Mouse (Mus musculus) adrenal gland (tissue): ENCODE data around the gene Sbf2.

Source experiments
- intact Hi-C: fragments of 180-260 bp; cut with DNase I; formaldehyde crosslinking; loops from one replicate; pipeline ENCODE4 v1.15.1; 2025

Gene Sbf2

GRCm38 (mm10) chr7:110314401-110314890 lies 300.3 kb downstream of the Sbf2 start:
- intact Hi-C loops: no loop called here

DNA sequence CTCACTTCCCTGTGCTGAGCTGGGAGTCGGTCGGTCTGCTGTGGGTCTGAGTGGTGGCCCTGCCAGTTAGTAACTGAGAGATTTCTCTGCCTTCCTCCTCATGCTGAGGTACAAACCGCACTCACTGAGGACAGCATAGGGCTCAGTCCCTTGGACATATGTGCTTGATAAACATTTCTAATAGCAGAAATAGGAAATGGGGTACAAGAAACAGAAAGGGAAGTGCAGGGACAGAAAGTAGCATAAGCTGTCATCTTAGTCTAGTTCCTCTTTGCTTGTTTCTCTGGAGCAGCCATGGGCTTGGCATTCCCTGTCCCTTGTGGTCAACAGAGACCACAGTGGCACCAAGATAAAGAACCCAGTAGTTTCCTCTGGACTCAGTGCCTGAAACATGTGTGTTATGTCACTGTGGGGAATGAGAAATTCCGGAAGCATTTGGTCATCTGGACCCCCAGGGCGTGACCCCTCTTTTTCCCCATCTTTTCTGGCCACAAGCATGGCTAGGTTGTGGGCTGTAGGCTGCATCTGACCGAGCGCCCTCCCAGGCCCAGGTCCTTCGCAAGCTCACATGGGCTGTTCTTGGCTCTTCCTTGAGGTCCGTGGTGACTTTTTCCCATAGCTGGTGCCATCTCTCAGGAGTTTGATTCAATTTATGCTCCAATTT lies 301.2 kb downstream of the Sbf2 start:
- intact Hi-C loops: no loop called here

GRCm38 (mm10) chr7:110309246-110309645 lies 305.5 kb downstream of the Sbf2 start:
- intact Hi-C loops: no loop called here

GRCm38 (mm10) chr7:110307741-110308140 lies 307.0 kb downstream of the Sbf2 start:
- intact Hi-C loops: no loop called here

- intact Hi-C loops: no loop called here
These were observed 308.4 kb downstream of the Sbf2 start for GRCm38 (mm10) chr7:110306281-110306680.

- intact Hi-C loops: no loop called here
These were observed 309.2 kb downstream of the Sbf2 start for GRCm38 (mm10) chr7:110305486-110305885.

DNA sequence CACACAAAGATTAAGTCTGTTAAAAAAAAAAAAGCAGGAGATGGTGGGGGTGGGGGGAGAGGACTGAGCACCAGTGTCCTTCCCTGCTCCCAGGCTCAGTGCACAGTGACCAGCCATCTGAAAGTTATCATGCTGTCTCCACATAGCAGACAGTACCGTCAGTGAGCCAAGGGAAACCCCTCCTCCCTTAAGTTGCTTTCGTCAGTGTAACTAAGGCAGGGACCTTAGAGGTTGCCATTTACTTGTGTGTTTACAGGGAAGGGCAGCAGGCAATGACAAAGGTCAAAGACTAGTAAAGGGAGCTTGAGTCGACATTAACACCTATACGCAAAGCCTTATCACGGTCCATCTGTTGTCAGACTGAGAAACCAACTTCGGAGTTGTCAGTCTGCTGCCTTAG lies 311.8 kb downstream of the Sbf2 start:
- intact Hi-C loops: no loop called here

- intact Hi-C loops: no loop called here
These were observed 315.8 kb downstream of the Sbf2 start for GRCm38 (mm10) chr7:110298739-110299410.

DNA sequence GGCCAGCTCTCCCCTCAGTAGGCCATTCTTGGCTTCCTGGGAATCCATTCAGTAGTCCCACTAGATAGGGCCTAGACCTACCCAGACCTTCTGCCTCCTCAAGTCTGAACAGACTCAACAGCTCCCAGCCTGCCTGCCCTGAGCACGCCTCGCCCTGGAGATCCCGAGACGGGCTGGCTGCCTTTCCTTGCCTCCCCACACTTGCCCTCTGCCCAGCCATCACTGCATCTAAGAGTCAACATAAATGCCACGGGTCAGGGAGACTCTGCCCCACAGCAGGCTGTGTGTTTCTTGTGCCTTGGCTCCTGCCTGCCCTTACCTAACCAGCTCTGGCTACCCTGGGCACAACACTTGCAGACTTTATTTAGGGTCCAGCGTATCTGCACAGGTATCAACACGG lies 316.6 kb downstream of the Sbf2 start:
- intact Hi-C loops: no loop called here

DNA sequence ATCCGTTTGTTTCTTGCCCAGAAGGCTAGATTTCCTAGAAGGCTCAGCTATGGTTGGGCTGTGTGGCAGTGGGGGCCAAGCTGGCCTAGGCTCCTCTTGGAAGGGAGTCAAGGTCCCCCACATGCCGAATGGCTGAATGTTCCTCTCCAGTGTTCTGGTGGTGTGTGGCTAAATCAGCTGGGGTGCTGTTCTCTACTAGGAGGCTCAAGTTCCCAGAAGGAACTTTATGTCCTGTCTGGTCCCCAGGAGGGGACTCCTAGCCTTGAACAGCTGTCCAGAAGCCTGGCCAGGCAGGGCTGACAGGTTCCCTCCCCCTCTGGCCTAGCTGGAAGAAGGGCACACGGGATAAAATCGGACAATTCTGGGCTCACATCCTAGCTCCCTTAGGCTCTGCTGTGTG lies 317.1 kb downstream of the Sbf2 start:
- intact Hi-C loops: no loop called here

GRCm38 (mm10) chr7:110296889-110297603 lies 317.7 kb downstream of the Sbf2 start:
- intact Hi-C loops: no loop called here

- intact Hi-C loops: loop anchor here (10.0 kb wide), 1 partner anchor 515 kb away; no protein-coding TSS in a partner anchor
These were observed 325.1 kb downstream of the Sbf2 start for GRCm38 (mm10) chr7:110289647-110290046.

DNA sequence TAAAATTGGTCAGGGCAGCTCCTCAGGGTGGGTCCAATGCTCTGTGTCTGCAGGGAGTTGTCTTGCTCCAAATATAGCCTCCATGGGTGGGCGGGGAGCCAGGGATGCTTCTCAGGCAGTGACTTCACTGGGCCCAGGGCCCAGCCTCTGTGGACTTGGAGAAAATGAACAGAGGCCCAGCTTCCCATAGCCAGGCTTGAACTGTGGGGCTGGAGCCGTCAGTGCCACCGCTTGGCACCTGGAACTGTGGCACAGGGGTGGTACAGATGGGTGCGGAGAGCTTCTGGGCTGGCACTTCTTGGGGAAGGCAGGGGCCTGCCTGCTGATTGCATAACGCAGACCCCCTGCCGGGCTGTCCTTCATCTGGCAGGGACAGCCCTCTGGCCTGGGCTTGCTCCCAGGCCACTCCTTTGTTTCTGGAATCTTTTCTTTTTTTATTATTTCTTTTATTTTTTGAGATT lies 326.0 kb downstream of the Sbf2 start:
- intact Hi-C loops: loop anchor here (10.0 kb wide), 1 partner anchor 516 kb away; no protein-coding TSS in a partner anchor

- intact Hi-C loops: loop anchor here (10.0 kb wide), 1 partner anchor 517 kb away; no protein-coding TSS in a partner anchor
These were observed 326.5 kb downstream of the Sbf2 start for GRCm38 (mm10) chr7:110288191-110288604.

DNA sequence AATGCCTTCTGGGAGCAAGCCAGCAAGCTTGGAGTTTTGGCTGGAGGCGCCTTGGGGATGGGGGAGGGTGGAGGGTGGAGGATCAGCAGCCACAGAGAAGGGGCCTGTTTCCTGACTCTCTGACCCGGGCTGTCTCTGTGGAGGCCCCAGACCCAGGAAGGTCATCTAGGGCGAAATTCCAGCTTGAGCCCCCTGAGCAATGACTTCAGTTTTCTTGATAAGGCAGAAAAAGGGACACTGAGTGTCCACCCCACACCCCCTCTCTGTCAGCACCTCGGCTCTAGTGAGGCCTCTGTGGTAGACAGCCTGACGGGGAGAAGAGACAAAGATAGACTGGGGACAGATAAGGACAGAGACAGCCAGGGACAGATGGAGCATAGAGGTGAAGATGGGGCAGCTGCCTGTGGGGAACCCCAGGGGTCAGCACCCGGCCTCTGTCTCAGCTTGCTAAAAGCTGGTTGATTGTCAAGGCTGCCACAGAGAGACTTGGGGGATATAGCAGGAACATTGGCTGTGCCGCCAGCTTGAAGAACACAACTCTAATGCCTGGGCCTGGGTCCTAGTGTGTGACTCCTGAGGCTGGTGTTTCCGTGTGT lies 327.1 kb downstream of the Sbf2 start:
- intact Hi-C loops: loop anchor here (1.0 to 10.0 kb wide), 3 partner anchors 145 to 517 kb away; no protein-coding TSS in a partner anchor

DNA sequence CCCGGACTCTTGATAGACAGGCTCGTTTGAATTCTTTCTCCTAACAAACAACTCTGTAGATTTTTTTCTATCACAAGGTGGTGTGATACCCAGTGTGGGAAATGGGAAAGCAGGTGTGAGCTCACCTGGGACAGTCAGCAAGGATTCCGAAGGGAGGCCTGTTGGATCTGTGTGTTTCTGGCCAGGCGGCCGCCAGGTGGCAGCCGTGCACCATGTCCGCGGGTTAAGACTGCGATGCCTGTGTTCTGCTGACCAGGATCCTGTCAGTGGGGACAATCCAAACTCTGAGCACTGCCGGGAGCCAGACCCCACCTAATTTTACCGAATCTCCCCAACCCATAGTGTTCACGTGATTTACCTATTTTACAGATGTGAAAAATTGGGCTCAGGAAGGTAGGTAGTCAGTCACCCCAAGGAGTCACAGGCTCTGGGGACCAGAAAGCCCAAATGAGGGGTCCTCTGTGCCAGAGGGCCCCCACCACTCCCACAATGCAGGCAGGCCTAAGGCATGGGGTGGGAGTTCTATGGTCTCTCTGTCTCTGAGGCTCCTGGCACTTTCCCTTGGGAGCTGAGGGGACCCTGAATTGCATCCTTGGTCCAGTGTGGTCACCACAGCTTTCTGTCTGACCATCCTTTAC lies 327.8 kb downstream of the Sbf2 start:
- intact Hi-C loops: loop anchor here (1.0 to 10.0 kb wide), 3 partner anchors 145 to 518 kb away; no protein-coding TSS in a partner anchor

DNA sequence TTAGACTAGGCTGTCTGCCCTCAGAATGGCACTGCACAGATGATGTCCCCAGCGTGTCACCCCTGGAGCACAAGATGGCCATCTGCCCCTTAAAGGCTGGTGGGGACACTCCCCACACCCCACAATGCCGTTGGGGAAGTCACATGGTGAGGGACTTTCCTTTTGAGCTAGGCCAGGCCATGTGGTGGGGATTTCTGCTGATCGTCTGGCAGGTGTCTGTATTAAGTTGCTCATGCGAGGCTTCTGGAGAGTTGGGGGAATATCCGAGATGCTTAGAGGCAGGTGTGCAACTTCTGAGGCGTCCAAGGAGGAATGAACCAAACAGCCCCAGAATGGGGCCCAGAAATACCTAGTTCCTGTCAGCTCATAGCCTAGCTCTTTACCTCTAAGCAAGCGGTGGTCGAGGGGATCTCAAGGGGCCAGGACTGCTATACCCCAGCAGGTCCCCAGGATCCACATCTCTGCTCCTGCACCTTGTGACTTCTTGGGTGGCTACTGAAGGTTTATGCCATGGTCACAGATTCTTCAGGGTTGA lies 328.5 kb downstream of the Sbf2 start:
- intact Hi-C loops: loop anchor here (10.0 kb wide), 1 partner anchor 519 kb away; no protein-coding TSS in a partner anchor

GRCm38 (mm10) chr7:110285849-110286151 lies 328.9 kb downstream of the Sbf2 start:
- intact Hi-C loops: loop anchor here (10.0 kb wide), 1 partner anchor 519 kb away; no protein-coding TSS in a partner anchor

- intact Hi-C loops: loop anchor here (10.0 kb wide), 1 partner anchor 520 kb away; no protein-coding TSS in a partner anchor
These were observed 329.5 kb downstream of the Sbf2 start for GRCm38 (mm10) chr7:110285076-110285848.
